Mouse (Mus musculus) stomach, adult 2 months (tissue): Measurements from ENCODE around the gene Ccdc74a. TPM values are rescaled to one million over a fixed set of nuclear protein-coding genes. Genes with fewer than 3 reads are reported as not detected.

Experiments used
- polyA plus RNA-seq: library from polyadenylated mRNA; depleted of rRNA; stranded (reverse); fragments of >200 nt; gene quantifications from 2 replicates; pipeline ENCODE4 v1.2.3, GENCODE M21; 2012; rRNA removed

Gene Ccdc74a
- polyA plus RNA-seq = 0.24 and 0.73 TPM in 2 replicates

GRCm38 (mm10) chr16:17646310-17647114, at the start of gene Ccdc74a:
TSS of gene Ccdc74a (plus strand) at chr16:17646470.

GRCm38 (mm10) chr16:17619198-17620105, 26.8 kb upstream of the Ccdc74a start, which contains the start of gene Smpd4:
TSS of gene Smpd4 (plus strand) at chr16:17619354.

Other genes with a start within 250 kb of the Ccdc74a start
- gene Snap29, start 240.5 kb upstream of the Ccdc74a start, polyA plus RNA-seq = 2.0 and 2.1 TPM in 2 replicates
- 23.7 and 30.3 TPM in 2 replicates for gene Pi4ka, start 240.2 kb upstream of the Ccdc74a start, polyA plus RNA-seq
- 12.7 and 18.1 TPM in 2 replicates for gene Crkl, start 194.5 kb upstream of the Ccdc74a start, polyA plus RNA-seq
- 0.79 and 1.2 TPM in 2 replicates for gene Aifm3, start 156.9 kb upstream of the Ccdc74a start, polyA plus RNA-seq
- gene Lztr1, start 137.8 kb upstream of the Ccdc74a start, polyA plus RNA-seq = 112 and 122 TPM in 2 replicates
- gene Thap7, start 115.3 kb upstream of the Ccdc74a start, polyA plus RNA-seq = 53.3 and 64.2 TPM in 2 replicates
- gene Lrrc74b, start 85.2 kb upstream of the Ccdc74a start, polyA plus RNA-seq = 0.09 TPM in 1 of 2 replicates, not detected in the other
- 1.1 and 2.2 TPM in 2 replicates for gene P2rx6, start 84.6 kb upstream of the Ccdc74a start, polyA plus RNA-seq
- 18.1 and 22.4 TPM in 2 replicates for gene Slc7a4, start 63.3 kb upstream of the Ccdc74a start, polyA plus RNA-seq
- 19.6 and 21.7 TPM in 2 replicates for gene Smpd4, start 27.1 kb upstream of the Ccdc74a start, polyA plus RNA-seq
- gene Med15, start 86.4 kb downstream of the Ccdc74a start, polyA plus RNA-seq = 55.4 and 63.7 TPM in 2 replicates
- gene Klhl22, start 113.1 kb downstream of the Ccdc74a start, polyA plus RNA-seq = 29.5 and 32.8 TPM in 2 replicates
- gene Scarf2, start 150.8 kb downstream of the Ccdc74a start, polyA plus RNA-seq = 25.6 and 36.5 TPM in 2 replicates
- 0.04 TPM in 1 of 2 replicates, not detected in the other for gene B830017H08Rik, start 186.7 kb downstream of the Ccdc74a start, polyA plus RNA-seq
- gene Car15, start 191.9 kb downstream of the Ccdc74a start, polyA plus RNA-seq = 9.3 and 11.1 TPM in 2 replicates
- 0.75 and 1.1 TPM in 2 replicates for gene Gm20518, start 245.2 kb downstream of the Ccdc74a start, polyA plus RNA-seq
- 0.02 and 0.05 TPM in 2 replicates for gene Tssk1, start 247.8 kb downstream of the Ccdc74a start, polyA plus RNA-seq